Mouse (Mus musculus) small intestine, adult 2 months (tissue): Measurements from ENCODE around the gene Klf2. TPM values are rescaled to one million over a fixed set of nuclear protein-coding genes. Genes with fewer than 3 reads are reported as not detected.

Experiments
- H3K27ac ChIP-seq: fragments of 200-500 bp; 2 replicates; pipeline ENCODE4 v1.5.1; 2012; ENCODE audit warnings: low read depth, low read length, control low read depth, inconsistent platforms; ENCODE audit not compliant: insufficient read depth
- H3K27me3 ChIP-seq: fragments of 200-500 bp; 2 replicates; pipeline ENCODE4 v1.6.1; 2012; ENCODE audit warnings: mild to moderate bottlenecking, moderate library complexity, low read length, inconsistent platforms; ENCODE audit not compliant: control insufficient read depth, insufficient read depth
- H3K36me3 ChIP-seq: fragments of 200-500 bp; 2 replicates; pipeline ENCODE4 v1.6.1; 2012; ENCODE audit warnings: mild to moderate bottlenecking, low read length, control low read depth, inconsistent platforms; ENCODE audit not compliant: control insufficient read depth, insufficient read depth
- H3K4me1 ChIP-seq: fragments of 200-500 bp; 2 replicates; pipeline ENCODE4 v1.6.1; 2012; ENCODE audit warnings: low read length, inconsistent platforms, mixed read lengths; ENCODE audit not compliant: control insufficient read depth, insufficient read depth, insufficient read length
- H3K4me3 ChIP-seq: fragments of 200-500 bp; 2 replicates; pipeline ENCODE4 v1.5.1; 2012; ENCODE audit warnings: low read depth, mild to moderate bottlenecking, control low read depth, inconsistent platforms, low read length, moderate library complexity
- CTCF ChIP-seq: fragments of 200-500 bp; IDR thresholded peaks from 2 replicates; pipeline ENCODE4 v1.5.1; 2012; ENCODE audit warnings: low read depth, mild to moderate bottlenecking, control low read depth, inconsistent platforms, low read length, moderate library complexity, mixed read lengths; ENCODE audit not compliant: insufficient replicate concordance, insufficient read length; ENCODE audit errors: extremely low read depth
- POLR2A ChIP-seq: fragments of 200-500 bp; IDR thresholded peaks from 2 replicates; pipeline ENCODE4 v1.6.1; 2012; ENCODE audit warnings: low read depth, mild to moderate bottlenecking, control low read depth, inconsistent platforms, low read length, moderate library complexity
- WGBS: fragments of 180-500 bp; shearing (Covaris S2); methylation state at CpG from one replicate; pipeline ENCODE4 v1.1.7; 2018; 5-methylcytosine and 5-hydroxymethylcytosine counted together
- polyA plus RNA-seq: library from polyadenylated mRNA; depleted of rRNA; stranded (reverse); fragments of >200 nt; gene quantifications from 2 replicates; pipeline ENCODE4 v1.2.3, GENCODE M21; 2012; rRNA removed

The Klf2 gene
- 21.4 and 24.7 TPM in 2 replicates for polyA plus RNA-seq

- TF ChIP-seq CTCF, result no peak
- peak; percentile 97 for TF ChIP-seq POLR2A
- Histone ChIP-seq H3K36me3 (no peaks in the 10 kb centered on the region), H3K27ac (peak within 1 kb of the TSS; percentile 72), H3K4me1 (peaks cover 8% of the 10 kb centered on the region), H3K27me3 (peaks cover 12% of the 10 kb centered on the region), H3K4me3 (peak within 1 kb of the TSS; percentile 72)
- WGBS, result under 1% methylated on average over 46 of the region's 46 CpGs
Measured at GRCm38 (mm10) chr8:72318801-72319322, at the start of gene Klf2. Gene Klf2, plus strand, starts transcription at chr8:72319033.

GRCm38 (mm10) chr8:72270606-72271005, 48.2 kb upstream of the Klf2 start:
- Histone ChIP-seq H3K27me3 (no peaks in the 10 kb centered on the region), H3K27ac (no peak overlapping the region), H3K36me3 (no peaks in the 10 kb centered on the region), H3K4me1 (no peaks in the 10 kb centered on the region; the same call in 1 of the 2 replicates), H3K4me3 (no peak overlapping the region)
- TF ChIP-seq POLR2A, result no peak
- TF ChIP-seq CTCF, result no peak
- WGBS, result 88% methylated on average over 12 of the region's 12 CpGs

DNA sequence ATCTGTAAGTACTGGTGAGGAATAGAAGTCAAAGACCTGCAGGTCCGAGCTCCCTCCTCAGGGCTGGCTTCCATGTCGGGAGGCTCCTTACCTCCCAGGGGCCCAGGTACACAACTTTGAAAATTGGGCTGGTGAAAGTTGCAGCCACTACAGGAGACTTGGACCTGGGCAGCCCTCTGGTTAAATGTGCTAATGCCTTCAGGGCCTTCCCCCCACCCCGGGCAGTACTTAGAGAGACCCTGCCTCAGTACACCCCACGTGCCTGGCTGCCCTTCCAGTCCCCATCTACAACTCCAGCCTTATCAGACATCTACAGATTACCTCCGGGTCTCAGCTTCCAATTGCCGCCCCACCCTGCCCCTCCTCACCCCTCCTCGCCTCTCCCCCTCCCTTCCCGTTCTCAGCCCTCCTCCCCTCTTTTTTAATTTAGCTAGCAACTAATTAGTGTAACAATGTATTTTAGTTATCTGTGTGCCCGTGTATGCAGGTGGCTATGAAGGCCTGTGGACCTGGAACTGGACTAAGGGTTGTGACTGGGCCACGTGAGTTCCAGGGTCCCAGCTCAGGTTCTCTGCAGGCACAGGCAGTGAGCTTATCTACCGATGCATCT, 47.7 kb upstream of the Klf2 start:
- TF ChIP-seq CTCF, result no peak
- TF ChIP-seq POLR2A, result no peak
- 59% methylated on average over 11 of the region's 11 CpGs for WGBS
- Histone ChIP-seq H3K36me3 (no peaks in the 10 kb centered on the region), H3K4me3 (no peak overlapping the region), H3K27ac (no peak overlapping the region), H3K4me1 (no peaks in the 10 kb centered on the region; the same call in 1 of the 2 replicates), H3K27me3 (no peaks in the 10 kb centered on the region)

DNA sequence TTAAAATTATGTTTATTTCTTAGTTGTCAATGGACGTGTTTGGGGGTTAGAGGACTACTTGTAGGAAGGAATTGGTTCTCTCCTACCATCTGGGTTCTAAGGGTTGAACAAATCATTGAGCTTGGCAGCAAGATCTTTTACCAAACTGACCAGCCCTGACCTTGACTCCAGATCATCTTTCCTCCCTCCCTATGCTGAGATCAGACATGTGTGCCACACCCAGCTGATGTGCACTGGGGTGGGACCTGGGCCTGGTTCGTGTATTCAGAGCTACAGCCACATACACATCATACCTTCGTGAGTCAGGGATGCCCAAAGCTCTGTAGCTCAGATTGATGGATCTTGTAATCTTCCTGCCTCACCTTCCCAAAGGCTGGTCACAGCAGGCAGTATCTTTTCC, 47.1 kb upstream of the Klf2 start:
- TF ChIP-seq POLR2A (no peak), CTCF (no peak)
- Histone ChIP-seq H3K4me1 (no peaks in the 10 kb centered on the region; the same call in 1 of the 2 replicates), H3K27me3 (no peaks in the 10 kb centered on the region), H3K36me3 (no peaks in the 10 kb centered on the region), H3K4me3 (no peak overlapping the region), H3K27ac (no peak overlapping the region)
- WGBS, result 66% methylated on average over 3 of the region's 3 CpGs

GRCm38 (mm10) chr8:72272361-72272760, 46.5 kb upstream of the Klf2 start:
- Histone ChIP-seq H3K36me3 (no peaks in the 10 kb centered on the region), H3K27ac (no peak overlapping the region), H3K4me3 (no peak overlapping the region), H3K27me3 (no peaks in the 10 kb centered on the region), H3K4me1 (no peaks in the 10 kb centered on the region; the same call in 1 of the 2 replicates)
- TF ChIP-seq CTCF (peak; percentile 44), POLR2A (no peak)
- WGBS, result 19% methylated on average over 3 of the region's 3 CpGs

GRCm38 (mm10) chr8:72273111-72273770, 45.6 kb upstream of the Klf2 start:
- Histone ChIP-seq H3K36me3 (no peaks in the 10 kb centered on the region), H3K4me3 (no peak overlapping the region), H3K27me3 (no peaks in the 10 kb centered on the region), H3K4me1 (no peaks in the 10 kb centered on the region; the same call in 1 of the 2 replicates), H3K27ac (no peak overlapping the region)
- TF ChIP-seq POLR2A (no peak), CTCF (no peak)
- WGBS, result 80% methylated on average over 1 of the region's 1 CpGs

DNA sequence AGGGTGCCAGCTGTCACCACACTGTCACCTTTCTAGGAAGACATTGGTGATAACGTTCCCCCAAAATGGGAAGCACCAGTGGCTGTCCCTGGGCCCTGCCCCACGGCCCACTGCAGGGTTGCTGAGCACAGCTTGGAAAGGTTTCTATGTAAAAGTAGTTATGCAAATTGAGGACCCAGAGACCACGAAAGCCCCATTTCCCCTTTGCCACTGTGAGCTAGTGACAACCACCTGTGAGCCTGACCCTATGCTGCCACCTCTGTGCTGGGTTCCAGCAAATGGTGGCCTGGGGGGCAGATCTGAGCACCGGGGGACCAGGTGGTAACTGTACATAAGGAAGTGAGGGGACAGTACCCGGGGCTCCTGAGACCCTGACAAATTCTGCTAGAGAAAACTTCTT, 45.0 kb upstream of the Klf2 start:
- 78% methylated on average over 5 of the region's 5 CpGs for WGBS
- H3K36me3 ChIP-seq, result no peaks in the 10 kb centered on the region
- H3K27me3 ChIP-seq, result no peaks in the 10 kb centered on the region
- no peak overlapping the region for H3K4me3 ChIP-seq
- no peak overlapping the region for H3K27ac ChIP-seq
- TF ChIP-seq CTCF, result no peak
- TF ChIP-seq POLR2A, result no peak
- no peaks in the 10 kb centered on the region; the same call in 1 of the 2 replicates for H3K4me1 ChIP-seq
